Mouse (Mus musculus): ENCODE results near the gene Fam84b. TPM values are rescaled to one million over a fixed set of nuclear protein-coding genes. Genes with fewer than 3 reads are reported as not detected.
"Not testable (repeated sequence)": the region's sequence is repeated elsewhere in the genome, so short reads cannot be mapped to it uniquely, and the experiment has no call there.

Gene Fam84b
- polyA plus RNA-seq, 1 experiment from 2014 or later, result 8.7 TPM

DNA sequence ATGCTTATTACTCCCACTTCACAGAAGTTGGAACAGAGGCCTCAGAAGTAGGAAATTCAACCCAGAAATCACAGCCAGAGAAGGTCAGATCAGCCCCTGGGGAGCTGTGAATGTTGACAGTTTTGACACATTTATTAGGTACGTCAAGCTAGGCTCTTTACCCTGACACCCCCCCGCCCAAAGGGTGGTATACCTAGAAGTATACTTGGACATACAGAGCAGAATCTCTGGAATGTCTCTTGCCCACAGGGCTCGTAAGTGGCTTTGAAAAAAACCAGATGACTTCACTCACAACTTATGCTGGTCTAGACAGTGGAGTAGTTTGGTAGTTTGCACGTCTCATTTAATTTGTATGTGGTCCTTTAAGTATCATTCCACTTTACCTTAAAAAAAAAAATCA, 11.8 kb downstream of the Fam84b start:
- Histone ChIP-seq H3K4me3 (no peak overlapping the region), H3K9ac (no peak overlapping the region), H3K4me2 (no peak overlapping the region), H3K36me3 (no peaks in the 10 kb centered on the region), H3K4me1 (0 out of 2 replicates have a peak, but pooled peaks cover 4% of the 10 kb centered on the region), H3K9me3 (no peaks in the 10 kb centered on the region), H3K27ac (no peak overlapping the region), H3K27me3 (no peaks in the 10 kb centered on the region)
- 8% methylated on average over 4 of the region's 4 CpGs for WGBS
- 0 out of 2 replicates have a peak, but pooled peaks have one; percentile 41 for ATAC-seq (ENCODE audit: insufficient number of reproducible peaks, low FRiP score, low TSS enrichment, low read depth)

DNA sequence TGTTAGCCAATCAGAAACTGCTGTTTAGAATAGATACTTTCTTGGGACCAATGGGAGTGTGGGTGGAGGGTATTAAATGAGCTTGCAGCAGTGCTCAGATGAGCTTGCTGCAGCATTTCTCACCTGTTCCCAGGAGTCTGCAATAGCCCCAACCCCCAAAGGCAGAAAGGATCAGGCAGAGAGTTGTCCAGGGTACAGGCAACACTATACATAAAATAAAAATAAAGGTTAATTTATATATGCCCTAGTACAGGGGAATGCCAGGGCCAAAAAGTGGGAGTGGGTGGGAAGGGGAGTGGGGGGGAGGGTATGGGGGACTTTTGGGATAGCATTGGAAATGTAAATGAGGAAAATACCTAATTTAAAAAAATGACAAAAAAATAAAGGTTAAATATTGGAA, 12.3 kb downstream of the Fam84b start:
- not testable (repeated sequence) for H3K36me3 ChIP-seq; H3K9ac ChIP-seq; H3K27me3 ChIP-seq; ATAC-seq (ENCODE audit: insufficient number of reproducible peaks, low FRiP score, low TSS enrichment, low read depth); H3K4me1 ChIP-seq; H3K4me3 ChIP-seq; H3K27ac ChIP-seq; H3K9me3 ChIP-seq; H3K4me2 ChIP-seq

DNA sequence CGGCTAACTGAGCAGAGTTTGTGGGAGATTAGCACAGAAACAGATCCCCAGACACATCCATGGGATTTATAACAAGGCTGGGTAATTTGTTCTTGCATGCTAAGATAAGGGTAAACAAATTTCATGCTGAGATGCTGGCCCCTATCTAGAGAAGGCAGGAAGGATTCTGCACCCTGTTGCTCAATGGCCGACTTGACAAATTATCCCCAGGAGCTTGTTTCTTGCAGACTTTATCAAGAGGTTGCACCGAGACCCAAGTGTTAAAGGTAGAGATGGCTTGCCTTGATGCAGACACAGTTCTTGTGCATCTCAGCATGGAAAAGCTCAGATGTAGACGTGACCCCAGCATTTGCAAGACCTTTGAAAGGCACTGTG, 13.3 kb downstream of the Fam84b start:
- no peaks in the 10 kb centered on the region for H3K36me3 ChIP-seq
- 0 out of 2 replicates have a peak, but pooled peaks cover 4% of the 10 kb centered on the region for H3K4me1 ChIP-seq
- H3K9me3 ChIP-seq, result no peaks in the 10 kb centered on the region
- no peak overlapping the region for H3K9ac ChIP-seq
- H3K4me3 ChIP-seq, result no peak overlapping the region
- WGBS, result 33% methylated on average over 4 of the region's 4 CpGs
- no peak overlapping the region for H3K4me2 ChIP-seq
- no peaks in the 10 kb centered on the region for H3K27me3 ChIP-seq
- ATAC-seq (ENCODE audit: insufficient number of reproducible peaks, low FRiP score, low TSS enrichment, low read depth), result no peak
- H3K27ac ChIP-seq, result no peak overlapping the region

DNA sequence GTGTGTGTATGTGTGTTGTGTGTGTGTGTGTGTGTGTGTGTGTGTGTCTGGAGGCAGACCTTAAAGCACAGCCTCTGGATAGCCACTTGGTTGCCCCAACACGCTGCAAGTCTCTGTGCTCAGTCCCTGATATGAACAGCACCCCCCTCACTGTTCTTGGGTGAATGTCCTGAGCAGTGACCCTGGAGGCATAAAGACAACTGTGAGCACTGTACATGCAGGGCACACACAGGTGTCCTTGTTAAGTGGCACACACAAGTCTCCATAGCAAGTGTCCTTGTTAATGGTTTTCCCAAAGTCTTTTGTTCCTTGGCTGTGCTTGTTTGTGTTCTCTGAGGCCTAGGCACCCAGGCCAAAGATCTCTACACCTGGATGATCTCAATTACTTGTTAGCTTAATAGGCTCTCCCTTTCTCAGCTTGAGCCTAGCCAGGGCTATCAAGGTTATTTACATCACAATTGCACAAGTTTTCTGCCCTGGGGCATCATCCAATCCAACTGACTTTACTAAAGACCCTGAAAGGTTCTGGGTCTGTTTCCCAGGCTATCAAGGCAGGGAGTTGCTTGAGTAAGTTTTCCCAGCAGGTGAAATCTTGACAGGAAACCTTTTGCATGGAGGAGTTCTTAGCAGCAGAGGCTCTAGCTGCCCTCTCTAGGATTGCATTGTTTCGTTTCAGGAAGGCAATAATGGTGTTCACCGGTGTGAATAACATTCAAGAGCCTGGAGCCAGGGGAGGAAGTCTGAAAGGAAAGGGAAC, 13.9 kb downstream of the Fam84b start:
- Histone ChIP-seq H3K4me3 (no peak overlapping the region), H3K4me1 (0 out of 2 replicates have a peak, but pooled peaks cover 4% of the 10 kb centered on the region), H3K36me3 (no peaks in the 10 kb centered on the region), H3K27me3 (no peaks in the 10 kb centered on the region), H3K9me3 (no peaks in the 10 kb centered on the region), H3K4me2 (no peak overlapping the region), H3K9ac (no peak overlapping the region), H3K27ac (no peak overlapping the region)
- 36% methylated on average over 3 of the region's 3 CpGs for WGBS
- ATAC-seq (ENCODE audit: insufficient number of reproducible peaks, low FRiP score, low TSS enrichment, low read depth), result no peak

DNA sequence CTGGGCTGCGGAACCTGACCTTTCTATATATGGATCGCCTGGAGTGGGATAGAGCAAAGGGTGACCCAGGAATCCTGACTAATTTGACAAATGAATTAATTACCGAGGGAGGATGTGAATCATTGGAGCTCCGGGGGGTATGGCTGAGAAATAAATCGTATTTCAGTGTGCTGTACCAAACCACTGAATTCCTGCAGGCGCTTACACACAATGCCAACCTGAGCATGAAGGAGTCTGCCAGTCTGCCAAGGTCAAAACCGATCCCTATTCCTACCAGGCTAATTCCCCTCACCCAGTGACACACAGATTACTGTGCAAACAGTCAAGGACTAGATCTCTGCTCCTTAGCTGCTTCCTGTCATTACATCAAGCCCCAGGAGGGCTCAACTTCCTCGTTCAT, 15.4 kb downstream of the Fam84b start:
- Histone ChIP-seq H3K27ac (no peak overlapping the region), H3K36me3 (no peaks in the 10 kb centered on the region), H3K9ac (no peak overlapping the region), H3K9me3 (no peaks in the 10 kb centered on the region), H3K4me1 (0 out of 2 replicates have a peak, but pooled peaks cover 4% of the 10 kb centered on the region), H3K4me2 (no peak overlapping the region), H3K4me3 (no peak overlapping the region), H3K27me3 (no peaks in the 10 kb centered on the region)
- no peak for ATAC-seq (ENCODE audit: insufficient number of reproducible peaks, low FRiP score, low TSS enrichment, low read depth)
- 62% methylated on average over 8 of the region's 8 CpGs for WGBS

DNA sequence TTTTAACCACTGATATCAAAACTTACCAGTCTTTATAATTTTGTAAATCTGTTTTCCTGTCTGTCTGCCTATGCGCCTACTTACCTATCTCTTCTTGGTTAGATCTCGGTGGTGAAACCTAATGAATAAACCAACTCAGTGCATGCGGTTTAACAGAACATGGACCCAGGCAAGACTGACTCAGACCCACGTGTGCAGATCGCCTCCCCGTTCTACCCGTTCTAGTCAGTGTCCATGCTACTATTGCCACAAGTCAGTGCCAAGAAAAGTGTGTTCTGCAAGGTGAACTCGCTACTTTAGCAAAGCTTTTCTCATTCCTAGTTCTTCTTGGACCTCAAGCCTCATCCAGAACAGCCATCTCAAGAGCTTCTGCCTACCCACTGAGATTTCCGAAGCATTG, 15.9 kb downstream of the Fam84b start:
- H3K9ac ChIP-seq, result no peak overlapping the region
- H3K4me1 ChIP-seq, result 0 out of 2 replicates have a peak, but pooled peaks cover 4% of the 10 kb centered on the region
- H3K9me3 ChIP-seq, result no peaks in the 10 kb centered on the region
- H3K27me3 ChIP-seq, result no peaks in the 10 kb centered on the region
- ATAC-seq (ENCODE audit: insufficient number of reproducible peaks, low FRiP score, low TSS enrichment, low read depth), result no peak
- 93% methylated on average over 9 of the region's 9 CpGs for WGBS
- H3K4me3 ChIP-seq, result no peak overlapping the region
- no peak overlapping the region for H3K4me2 ChIP-seq
- H3K36me3 ChIP-seq, result no peaks in the 10 kb centered on the region
- no peak overlapping the region for H3K27ac ChIP-seq

DNA sequence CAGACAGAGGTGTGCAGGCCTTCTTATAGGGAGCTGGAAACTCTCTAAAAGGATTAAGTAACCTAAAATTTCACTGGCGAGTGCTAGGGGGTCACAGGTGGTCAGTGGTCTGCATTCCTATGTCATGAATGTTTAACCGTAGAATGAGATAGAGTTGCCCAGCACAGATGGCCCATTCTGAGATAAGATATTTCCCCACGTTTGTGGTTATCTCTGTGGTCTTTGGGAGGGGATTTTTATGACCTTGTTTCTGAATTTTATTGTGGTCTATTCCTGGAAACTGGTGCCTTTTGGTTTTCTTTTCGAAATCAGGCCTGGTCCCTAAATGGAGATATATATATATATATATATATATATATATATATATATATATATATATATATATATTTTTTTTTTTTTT, 17.3 kb downstream of the Fam84b start:
- WGBS, result 73% methylated on average over 4 of the region's 4 CpGs
- H3K36me3 ChIP-seq, result no peaks in the 10 kb centered on the region
- no peaks in the 10 kb centered on the region for H3K27me3 ChIP-seq
- 0 out of 2 replicates have a peak, but pooled peaks cover 4% of the 10 kb centered on the region for H3K4me1 ChIP-seq
- no peak overlapping the region for H3K4me3 ChIP-seq
- H3K4me2 ChIP-seq, result no peak overlapping the region
- no peaks in the 10 kb centered on the region for H3K9me3 ChIP-seq
- no peak overlapping the region for H3K27ac ChIP-seq
- ATAC-seq (ENCODE audit: insufficient number of reproducible peaks, low FRiP score, low TSS enrichment, low read depth), result no peak
- no peak overlapping the region for H3K9ac ChIP-seq

DNA sequence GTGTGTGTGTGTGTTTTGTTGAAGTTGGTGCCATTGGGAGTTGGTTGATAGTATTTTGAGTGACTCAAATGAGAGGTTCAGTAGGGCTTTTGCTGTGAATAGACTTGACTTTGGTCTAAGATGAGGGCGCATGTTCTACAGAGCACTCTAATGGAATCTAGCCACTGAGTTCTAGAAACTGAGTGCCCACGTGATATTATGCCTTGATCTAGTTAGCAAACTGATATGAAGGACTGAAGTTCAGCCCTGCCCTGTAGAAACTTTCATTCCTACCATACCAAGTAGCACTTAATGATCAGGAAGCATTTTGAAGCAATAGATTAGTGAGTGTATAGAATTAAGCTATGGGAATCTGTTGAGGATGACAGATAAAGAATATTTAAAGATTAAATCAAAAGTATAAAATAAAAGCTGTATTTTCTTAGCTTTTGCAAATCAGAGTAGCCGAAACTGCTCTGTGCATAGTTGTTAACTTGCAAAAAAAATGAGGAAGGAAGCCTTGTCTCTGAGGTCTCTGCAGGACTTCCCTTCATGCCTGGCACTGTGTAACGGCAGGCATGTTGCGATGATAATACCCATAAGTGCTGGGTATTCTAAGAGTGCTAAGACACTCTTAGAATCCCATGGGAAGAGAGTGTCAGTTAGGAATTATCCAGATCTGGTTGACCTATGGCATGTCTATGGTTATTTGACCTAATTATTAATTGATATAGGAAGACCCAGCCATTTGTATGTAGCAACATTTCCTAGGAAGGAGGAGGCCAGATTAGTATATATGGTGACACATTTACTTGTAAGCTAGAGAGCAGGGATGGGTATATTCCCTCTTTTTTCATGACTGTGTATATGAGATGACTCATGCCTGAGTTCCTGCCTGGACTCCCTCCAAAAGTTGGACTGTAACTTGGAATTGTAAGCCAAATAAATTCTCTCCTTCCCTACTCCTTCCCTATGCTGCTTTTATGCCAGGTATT, 18.7 kb downstream of the Fam84b start:
- Histone ChIP-seq H3K4me3 (no peak overlapping the region), H3K4me1 (no peaks in the 10 kb centered on the region), H3K27me3 (no peaks in the 10 kb centered on the region), H3K9me3 (no peaks in the 10 kb centered on the region), H3K9ac (no peak overlapping the region), H3K4me2 (no peak overlapping the region), H3K27ac (no peak overlapping the region), H3K36me3 (no peaks in the 10 kb centered on the region)
- ATAC-seq (ENCODE audit: insufficient number of reproducible peaks, low FRiP score, low TSS enrichment, low read depth), result no peak
- 85% methylated on average over 5 of the region's 5 CpGs for WGBS

DNA sequence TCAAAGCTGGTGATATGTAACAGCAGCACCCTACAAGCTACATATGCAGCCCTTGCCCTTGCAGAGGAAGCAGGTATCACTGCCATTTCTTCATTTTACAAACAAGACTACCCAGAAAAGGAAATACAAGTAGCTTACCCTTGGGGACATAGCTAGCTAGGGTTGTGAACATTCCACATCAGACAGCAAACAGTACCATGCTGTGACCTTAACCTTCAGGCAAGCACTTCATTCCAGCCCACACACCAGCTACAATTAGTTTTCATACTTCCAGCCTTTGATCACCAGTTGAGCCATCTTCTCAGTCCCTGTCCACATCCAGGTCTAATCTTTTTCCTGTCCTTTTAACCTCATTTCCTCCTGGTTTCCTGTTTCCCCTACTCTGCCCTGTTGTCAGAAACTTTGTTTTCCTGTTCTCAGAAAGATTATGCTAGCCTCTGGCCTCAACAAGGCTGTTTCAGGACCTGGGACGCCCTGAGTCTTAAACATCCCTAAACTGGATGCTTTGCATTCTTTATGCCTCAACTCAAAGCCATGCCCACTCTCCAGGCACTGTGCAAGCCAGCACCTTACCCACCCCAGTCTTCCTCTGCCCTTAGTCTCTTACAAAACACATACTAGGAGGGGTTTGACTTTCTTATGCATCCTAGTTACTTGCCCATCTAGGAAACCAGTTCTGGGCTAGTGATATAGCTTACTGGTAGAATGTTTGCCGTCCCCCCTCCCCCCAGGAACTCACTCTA, 19.9 kb downstream of the Fam84b start:
- Histone ChIP-seq H3K4me1 (no peaks in the 10 kb centered on the region), H3K9me3 (no peaks in the 10 kb centered on the region), H3K27ac (no peak overlapping the region), H3K4me2 (no peak overlapping the region), H3K4me3 (no peak overlapping the region), H3K27me3 (no peaks in the 10 kb centered on the region), H3K9ac (no peak overlapping the region), H3K36me3 (no peaks in the 10 kb centered on the region)
- 20% methylated on average over 2 of the region's 2 CpGs for WGBS
- no peak for ATAC-seq (ENCODE audit: insufficient number of reproducible peaks, low FRiP score, low TSS enrichment, low read depth)

DNA sequence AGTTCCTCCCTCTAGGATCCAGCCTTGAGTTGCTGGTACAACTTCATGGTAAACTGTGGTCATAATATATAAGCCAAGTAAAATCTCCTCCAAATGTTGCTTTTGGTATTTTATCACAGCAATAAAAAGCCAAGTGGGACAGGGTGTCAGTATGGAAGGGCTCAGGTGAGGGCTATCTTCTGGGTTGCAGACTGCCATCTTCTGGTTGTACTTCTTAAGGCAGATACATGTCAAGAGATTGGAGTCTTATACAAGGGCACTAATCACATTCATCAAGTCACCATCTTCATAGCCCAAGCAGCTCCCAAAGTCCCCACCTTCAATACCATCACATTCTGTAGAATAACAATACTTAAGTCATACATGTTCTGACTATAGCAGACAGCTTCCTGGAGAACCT, 21.0 kb downstream of the Fam84b start:
- Histone ChIP-seq H3K4me1 (no peaks in the 10 kb centered on the region), H3K4me3 (no peak overlapping the region), H3K9me3 (no peaks in the 10 kb centered on the region), H3K4me2 (no peak overlapping the region), H3K27ac (no peak overlapping the region), H3K27me3 (no peaks in the 10 kb centered on the region), H3K9ac (no peak overlapping the region), H3K36me3 (no peaks in the 10 kb centered on the region)
- ATAC-seq (ENCODE audit: insufficient number of reproducible peaks, low FRiP score, low TSS enrichment, low read depth), result no peak

DNA sequence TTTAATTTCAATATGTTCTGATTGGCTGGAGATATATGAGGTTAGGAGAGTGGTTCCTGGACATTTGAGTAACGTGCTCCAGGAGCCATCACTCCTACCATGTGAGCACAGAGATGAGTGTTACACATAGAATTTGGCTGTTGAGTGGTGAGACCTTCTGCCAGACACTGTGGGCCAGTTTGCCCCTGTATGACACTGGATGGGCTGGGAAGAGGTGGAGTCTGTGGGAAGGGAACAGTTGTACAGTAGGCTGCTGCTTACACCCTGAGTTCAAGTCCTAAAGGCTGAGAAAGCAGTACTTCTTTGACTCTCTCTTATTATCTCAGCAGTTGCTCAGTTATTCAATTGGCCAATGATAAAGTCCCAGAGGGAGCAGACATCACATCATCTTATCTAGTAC, 27.4 kb downstream of the Fam84b start:
- no peak overlapping the region for H3K4me3 ChIP-seq
- H3K4me2 ChIP-seq, result no peak overlapping the region
- no peak for ATAC-seq (ENCODE audit: insufficient number of reproducible peaks, low FRiP score, low TSS enrichment, low read depth)
- H3K27ac ChIP-seq, result no peak overlapping the region
- no peaks in the 10 kb centered on the region for H3K9me3 ChIP-seq
- peaks cover 19% of the 10 kb centered on the region for H3K4me1 ChIP-seq
- no peaks in the 10 kb centered on the region for H3K36me3 ChIP-seq
- H3K9ac ChIP-seq, result no peak overlapping the region
- 55% methylated on average over 1 of the region's 1 CpGs for WGBS
- H3K27me3 ChIP-seq, result no peaks in the 10 kb centered on the region

All from limb, embryonic 15.5 days (tissue).